Mouse (Mus musculus): ENCODE measurements at regions not wholly inside any gene's neighbourhood (a gene's known extent, or its start where the extent isn't known, plus 50 kb on each side); places are given as distances from the start of the nearest gene placed in this dataset.

DNA sequence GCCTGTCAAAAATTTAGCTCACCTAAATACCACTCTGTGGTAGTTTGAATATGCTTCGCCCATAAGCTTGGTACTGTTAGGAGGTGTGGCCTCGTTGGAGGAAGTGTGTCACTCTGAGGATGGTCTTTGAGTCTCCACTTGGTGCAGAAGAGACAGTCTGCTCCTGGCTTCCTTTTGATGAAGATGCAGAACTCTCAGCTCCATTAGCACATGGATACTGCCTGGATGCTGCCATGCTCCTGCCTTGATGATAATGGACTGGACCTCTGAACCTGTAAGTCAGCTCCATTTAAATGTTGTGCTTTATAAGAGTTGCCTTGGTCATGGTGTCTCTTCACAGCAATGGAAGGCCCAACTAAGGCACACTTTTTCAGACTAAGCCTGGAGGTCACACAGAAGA lies 56.9 kb upstream of the Pik3r1 start:
- Histone ChIP-seq H3K27me3 (ENCODE audit: control insufficient read depth, insufficient read depth, low read length) (no peaks in the 10 kb centered on the region), H3K36me3 (replicated peaks; ENCODE audit: control insufficient read depth, insufficient read depth) (no peaks in the 10 kb centered on the region), H3K27ac (no peak overlapping the region), H3K4me2 (replicated peaks) (no peak overlapping the region), H3K9me3 (ENCODE audit: control insufficient read depth, low read length) (no peaks in the 10 kb centered on the region), H3K4me3 (replicated peaks; ENCODE audit: low read length) (no peak overlapping the region), H3K9ac (no peak overlapping the region), H3K4me1 (replicated peaks; ENCODE audit: control insufficient read depth, insufficient read depth, low read length) (no peaks in the 10 kb centered on the region)
- ATAC-seq (ENCODE audit: low FRiP score) (no peak), DNase-seq (ENCODE audit: low spot score) (no peak)
- WGBS: 93% methylated on average over 2 of the region's 2 CpGs

DNA sequence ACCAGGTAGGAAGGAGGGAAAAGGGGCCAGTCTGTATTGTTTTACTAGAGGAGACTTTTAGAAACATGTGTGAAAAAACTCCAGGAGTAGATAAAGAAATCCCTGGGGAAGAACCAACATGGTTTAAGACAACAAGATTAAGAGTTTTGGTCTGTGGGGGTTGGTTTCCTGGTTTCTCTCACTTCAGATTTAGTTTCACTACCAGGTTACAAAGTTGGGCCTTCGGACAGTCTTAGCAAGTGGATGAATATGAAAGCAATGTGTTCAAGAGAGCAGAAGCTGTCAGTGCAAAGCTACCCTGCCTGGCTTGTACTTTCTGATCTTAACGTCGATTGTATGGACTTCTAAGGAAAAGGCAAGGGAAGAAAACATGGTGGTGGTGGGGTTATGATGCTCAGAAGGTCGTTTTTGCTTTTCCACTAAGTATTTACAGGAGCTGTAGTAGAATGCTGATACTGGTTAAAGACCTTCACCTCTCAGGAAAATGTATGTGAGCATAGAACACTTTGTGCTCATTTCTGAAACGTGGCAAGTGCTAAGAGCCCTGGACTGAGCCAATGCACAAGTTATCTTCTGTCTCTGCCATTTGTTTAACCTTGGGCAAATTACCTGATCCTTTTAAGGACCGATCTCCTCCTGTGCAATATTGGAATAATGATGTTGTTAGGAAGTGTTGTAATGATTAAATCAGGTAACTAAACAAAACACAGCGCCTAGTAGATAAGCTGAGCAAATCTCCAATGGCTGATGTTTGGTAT lies 64.0 kb upstream of the Pik3r1 start:
- Histone ChIP-seq H3K27ac (no peak overlapping the region), H3K9me3 (ENCODE audit: control insufficient read depth, low read length) (no peaks in the 10 kb centered on the region), H3K36me3 (replicated peaks; ENCODE audit: control insufficient read depth, insufficient read depth) (no peaks in the 10 kb centered on the region), H3K4me3 (replicated peaks; ENCODE audit: low read length) (no peak overlapping the region), H3K4me1 (replicated peaks; ENCODE audit: control insufficient read depth, insufficient read depth, low read length) (no peaks in the 10 kb centered on the region), H3K9ac (no peak overlapping the region), H3K4me2 (replicated peaks) (no peak overlapping the region), H3K27me3 (ENCODE audit: control insufficient read depth, insufficient read depth, low read length) (no peaks in the 10 kb centered on the region)
- DNase-seq (ENCODE audit: low spot score) (no peak), ATAC-seq (ENCODE audit: low FRiP score) (no peak)
- WGBS: 85% methylated on average over 7 of the region's 7 CpGs

GRCm38 (mm10) chr13:101834546-101834945 lies 66.5 kb upstream of the Pik3r1 start:
- WGBS: 85% methylated on average over 4 of the region's 4 CpGs

GRCm38 (mm10) chr13:101836992-101837391 lies 69.0 kb upstream of the Pik3r1 start:
- Histone ChIP-seq H3K4me1 (replicated peaks; ENCODE audit: control insufficient read depth, insufficient read depth, low read length) (no peaks in the 10 kb centered on the region), H3K9me3 (ENCODE audit: control insufficient read depth, low read length) (no peaks in the 10 kb centered on the region), H3K27ac (no peak overlapping the region), H3K9ac (no peak overlapping the region), H3K36me3 (replicated peaks; ENCODE audit: control insufficient read depth, insufficient read depth) (no peaks in the 10 kb centered on the region), H3K4me2 (replicated peaks) (no peak overlapping the region), H3K4me3 (replicated peaks; ENCODE audit: low read length) (no peak overlapping the region), H3K27me3 (ENCODE audit: control insufficient read depth, insufficient read depth, low read length) (no peaks in the 10 kb centered on the region)
- WGBS: 83% methylated on average over 1 of the region's 1 CpGs
- DNase-seq (ENCODE audit: low spot score): no peak
- ATAC-seq (ENCODE audit: low FRiP score): no peak

More at GRCm38 (mm10) chr13:101834546-101834945, 66.5 kb upstream of the Pik3r1 start:
- Histone ChIP-seq H3K27me3 (ENCODE audit: control insufficient read depth, insufficient read depth, low read length) (no peaks in the 10 kb centered on the region), H3K4me3 (replicated peaks; ENCODE audit: low read length) (no peak overlapping the region), H3K4me1 (replicated peaks; ENCODE audit: control insufficient read depth, insufficient read depth, low read length) (no peaks in the 10 kb centered on the region), H3K9me3 (ENCODE audit: control insufficient read depth, low read length) (no peaks in the 10 kb centered on the region), H3K9ac (no peak overlapping the region), H3K36me3 (replicated peaks; ENCODE audit: control insufficient read depth, insufficient read depth) (no peaks in the 10 kb centered on the region), H3K4me2 (replicated peaks) (no peak overlapping the region), H3K27ac (no peak overlapping the region)
- DNase-seq (ENCODE audit: low spot score): no peak
- no peak for ATAC-seq (ENCODE audit: low FRiP score)

GRCm38 (mm10) chr13:101844461-101845440 lies 76.7 kb upstream of the Pik3r1 start:
- Histone ChIP-seq H3K4me3 (replicated peaks; ENCODE audit: low read length) (no peak overlapping the region), H3K9me3 (ENCODE audit: control insufficient read depth, low read length) (no peaks in the 10 kb centered on the region), H3K9ac (no peak overlapping the region), H3K4me1 (replicated peaks; ENCODE audit: control insufficient read depth, insufficient read depth, low read length) (no peaks in the 10 kb centered on the region), H3K27ac (no peak overlapping the region), H3K4me2 (replicated peaks) (no peak overlapping the region), H3K36me3 (replicated peaks; ENCODE audit: control insufficient read depth, insufficient read depth) (no peaks in the 10 kb centered on the region), H3K27me3 (ENCODE audit: control insufficient read depth, insufficient read depth, low read length) (no peaks in the 10 kb centered on the region)
- no peak for ATAC-seq (ENCODE audit: low FRiP score)
- no peak for DNase-seq (ENCODE audit: low spot score)
- 84% methylated on average over 7 of the region's 7 CpGs for WGBS

- no peak overlapping the region for H3K4me2 ChIP-seq (replicated peaks)
- no peak for ATAC-seq (ENCODE audit: low FRiP score)
- no peak overlapping the region for H3K4me3 ChIP-seq (replicated peaks; ENCODE audit: low read length)
- no peaks in the 10 kb centered on the region for H3K36me3 ChIP-seq (replicated peaks; ENCODE audit: control insufficient read depth, insufficient read depth)
- no peaks in the 10 kb centered on the region for H3K27me3 ChIP-seq (ENCODE audit: control insufficient read depth, insufficient read depth, low read length)
- H3K9me3 ChIP-seq (ENCODE audit: control insufficient read depth, low read length): no peaks in the 10 kb centered on the region
- 63% methylated on average over 3 of the region's 3 CpGs for WGBS
- H3K9ac ChIP-seq: no peak overlapping the region
- no peak for DNase-seq (ENCODE audit: low spot score)
- H3K4me1 ChIP-seq (replicated peaks; ENCODE audit: control insufficient read depth, insufficient read depth, low read length): no peaks in the 10 kb centered on the region
- H3K27ac ChIP-seq: no peak overlapping the region
Observed at GRCm38 (mm10) chr13:101846016-101846415, 78.0 kb upstream of the Pik3r1 start.

- H3K9me3 ChIP-seq (ENCODE audit: control insufficient read depth, low read length): no peaks in the 10 kb centered on the region
- no peaks in the 10 kb centered on the region for H3K4me1 ChIP-seq (replicated peaks; ENCODE audit: control insufficient read depth, insufficient read depth, low read length)
- H3K27ac ChIP-seq: no peak overlapping the region
- DNase-seq (ENCODE audit: low spot score) (no peak), ATAC-seq (ENCODE audit: low FRiP score) (no peak)
- H3K36me3 ChIP-seq (replicated peaks; ENCODE audit: control insufficient read depth, insufficient read depth): no peaks in the 10 kb centered on the region
- 86% methylated on average over 12 of the region's 12 CpGs for WGBS
- H3K27me3 ChIP-seq (ENCODE audit: control insufficient read depth, insufficient read depth, low read length): no peaks in the 10 kb centered on the region
- H3K9ac ChIP-seq: no peak overlapping the region
- H3K4me3 ChIP-seq (replicated peaks; ENCODE audit: low read length): no peak overlapping the region
- no peak overlapping the region for H3K4me2 ChIP-seq (replicated peaks)
Observed at GRCm38 (mm10) chr13:101847879-101848600, 80.0 kb upstream of the Pik3r1 start.

DNA sequence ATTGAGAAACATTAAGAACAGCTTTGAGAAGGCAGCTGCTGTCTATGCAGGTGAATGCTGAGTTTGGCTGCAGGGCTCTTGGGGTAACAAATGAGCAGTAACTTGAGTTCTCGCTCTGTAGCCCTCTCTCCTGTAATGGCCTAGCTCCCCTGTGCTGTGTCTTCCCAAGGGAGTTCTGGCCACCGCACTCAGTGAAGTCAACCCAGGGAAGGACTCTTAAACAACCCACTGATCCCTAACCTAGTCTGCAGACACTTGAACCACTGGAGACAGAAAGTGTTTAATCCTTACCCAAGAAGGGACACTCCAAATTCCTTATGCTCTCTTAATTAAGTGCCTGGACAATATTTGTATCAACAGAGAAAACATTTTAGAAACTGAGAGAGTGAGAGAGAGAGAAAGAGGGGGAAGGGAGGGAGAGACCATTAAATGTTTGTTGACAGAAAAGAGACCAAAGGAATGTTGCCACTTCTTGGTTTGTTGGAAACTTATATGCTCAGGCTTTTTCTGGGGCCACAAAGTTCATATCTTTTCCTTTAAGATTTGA lies 80.7 kb upstream of the Pik3r1 start:
- H3K4me2 ChIP-seq (replicated peaks): no peak overlapping the region
- no peak overlapping the region for H3K9ac ChIP-seq
- no peak overlapping the region for H3K4me3 ChIP-seq (replicated peaks; ENCODE audit: low read length)
- DNase-seq (ENCODE audit: low spot score) (no peak), ATAC-seq (ENCODE audit: low FRiP score) (no peak)
- no peaks in the 10 kb centered on the region for H3K36me3 ChIP-seq (replicated peaks; ENCODE audit: control insufficient read depth, insufficient read depth)
- 80% methylated on average over 2 of the region's 2 CpGs for WGBS
- H3K27ac ChIP-seq: no peak overlapping the region
- no peaks in the 10 kb centered on the region for H3K9me3 ChIP-seq (ENCODE audit: control insufficient read depth, low read length)
- H3K4me1 ChIP-seq (replicated peaks; ENCODE audit: control insufficient read depth, insufficient read depth, low read length): no peaks in the 10 kb centered on the region
- no peaks in the 10 kb centered on the region for H3K27me3 ChIP-seq (ENCODE audit: control insufficient read depth, insufficient read depth, low read length)

GRCm38 (mm10) chr13:101849416-101849815 lies 81.4 kb upstream of the Pik3r1 start:
- Histone ChIP-seq H3K9me3 (ENCODE audit: control insufficient read depth, low read length) (no peaks in the 10 kb centered on the region), H3K4me3 (replicated peaks; ENCODE audit: low read length) (no peak overlapping the region), H3K4me2 (replicated peaks) (no peak overlapping the region), H3K4me1 (replicated peaks; ENCODE audit: control insufficient read depth, insufficient read depth, low read length) (no peaks in the 10 kb centered on the region), H3K36me3 (replicated peaks; ENCODE audit: control insufficient read depth, insufficient read depth) (no peaks in the 10 kb centered on the region), H3K9ac (no peak overlapping the region), H3K27ac (no peak overlapping the region), H3K27me3 (ENCODE audit: control insufficient read depth, insufficient read depth, low read length) (no peaks in the 10 kb centered on the region)
- no peak for DNase-seq (ENCODE audit: low spot score)
- WGBS: 92% methylated on average over 6 of the region's 6 CpGs
- ATAC-seq (ENCODE audit: low FRiP score): no peak

Measured in hindbrain, embryonic 14.5 days (tissue).